Mouse (Mus musculus): ENCODE data around the gene Prrx2. TPM values are rescaled to one million over a fixed set of nuclear protein-coding genes. Genes with fewer than 3 reads are reported as not detected.

Gene Prrx2
- total RNA-seq, 2 experiments from 2014 or later: 0.46 to 2.2 TPM

DNA sequence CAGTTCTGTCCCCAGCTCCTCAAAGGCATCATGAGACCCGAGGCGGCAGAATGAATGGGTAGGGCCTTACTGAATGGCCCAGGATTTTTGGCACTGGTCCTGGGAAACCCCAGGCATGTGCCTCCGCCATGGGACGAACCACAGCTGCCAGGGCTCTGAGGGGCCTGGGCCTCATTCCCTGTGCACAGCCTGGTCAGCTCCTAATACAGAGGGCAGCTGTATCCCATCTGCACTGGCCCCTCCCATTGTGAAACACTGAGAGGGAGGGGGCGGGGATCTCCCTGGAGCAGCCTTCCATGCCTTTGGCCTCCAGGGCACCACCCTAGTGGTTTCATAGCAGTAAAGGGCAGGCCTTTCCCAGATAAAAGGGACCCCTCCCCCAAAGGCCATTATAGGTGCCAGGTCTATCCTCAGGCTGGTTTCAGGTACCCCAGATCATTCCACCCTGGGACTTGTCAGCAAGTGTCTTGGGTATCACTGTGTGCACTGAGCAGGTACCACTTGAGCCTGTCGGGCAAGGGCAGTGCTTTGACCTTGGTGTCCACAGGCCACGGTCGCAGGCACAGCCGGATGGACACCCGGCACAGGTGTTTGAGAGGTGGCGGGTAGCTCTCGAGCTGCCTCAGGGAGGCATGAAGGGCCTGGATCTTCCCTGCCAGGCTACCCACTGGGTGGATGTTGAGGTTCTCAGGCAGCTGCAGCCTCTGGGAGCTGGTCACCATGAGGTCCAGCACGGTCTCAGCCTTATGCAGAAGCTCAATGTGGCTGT is 11.2 kb upstream of the Prrx2 start:
- DNase-seq: peak; percentile 34 to 53

- DNase-seq: peak; percentile 71
Measured at GRCm38 (mm10) chr2:30826825-30827748, 7.7 kb upstream of the Prrx2 start.

DNA sequence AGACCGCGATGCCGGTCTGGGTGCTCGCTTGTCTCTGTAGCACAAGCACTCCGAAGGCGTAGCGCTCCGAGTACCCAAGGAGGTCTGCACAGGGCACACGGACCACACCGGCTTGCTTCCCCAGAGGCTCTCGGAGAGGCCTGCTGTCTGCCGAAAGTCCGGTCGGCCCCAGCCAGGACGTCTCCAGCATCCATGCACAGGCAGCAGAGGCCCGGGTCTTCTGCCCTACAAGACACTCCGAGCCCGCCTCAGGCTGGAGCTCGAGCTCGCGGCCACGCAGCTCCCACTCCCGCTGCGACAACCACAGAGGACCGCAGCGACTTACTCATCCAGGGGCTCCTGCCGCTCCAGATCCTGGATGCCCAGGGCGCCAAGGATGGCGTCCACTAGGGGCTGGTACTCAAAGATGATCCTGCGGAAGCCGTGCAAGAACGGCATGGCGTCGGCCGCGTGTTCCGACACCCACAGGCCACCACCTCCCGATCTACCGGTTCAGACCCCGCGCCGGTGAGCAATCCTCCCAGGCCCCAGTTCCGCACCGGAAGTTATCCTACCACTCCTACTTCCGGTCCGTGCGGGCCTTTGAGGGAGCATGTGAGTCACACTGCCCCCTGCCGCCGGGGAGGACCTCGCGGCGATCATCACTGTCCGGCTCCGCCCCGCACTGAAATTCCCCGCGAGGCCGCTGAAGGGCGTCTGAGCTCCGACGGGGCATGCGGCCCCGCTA is 6.9 kb upstream of the Prrx2 start:
- peak; percentile 96 to 97 for DNase-seq

DNA sequence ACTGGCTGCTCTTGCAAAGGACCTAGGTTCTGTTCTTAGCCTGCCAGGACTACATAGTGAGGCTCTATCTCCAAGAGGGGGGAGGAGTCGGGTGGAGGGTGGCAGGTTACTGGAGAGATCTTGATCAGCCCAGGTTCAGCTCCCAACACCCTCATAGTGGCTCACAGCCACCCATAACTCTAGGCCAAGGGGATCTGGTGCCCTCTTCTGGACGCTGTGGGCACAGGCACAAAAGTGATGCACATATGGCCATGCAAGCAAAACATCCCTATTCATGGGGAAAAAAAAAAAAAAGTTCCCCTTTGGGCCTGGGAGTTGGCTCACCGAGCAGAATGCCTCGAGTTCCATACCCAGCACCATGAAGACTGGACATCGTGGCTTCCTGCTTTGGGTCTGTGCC is 5.5 kb upstream of the Prrx2 start:
- DNase-seq: peak; percentile 34 to 56

GRCm38 (mm10) chr2:30830283-30830795 is 4.4 kb upstream of the Prrx2 start, which contains the start of gene Asb6:
Asb6 (minus strand) TSS chr2:30830333.
- no peak for DNase-seq

DNA sequence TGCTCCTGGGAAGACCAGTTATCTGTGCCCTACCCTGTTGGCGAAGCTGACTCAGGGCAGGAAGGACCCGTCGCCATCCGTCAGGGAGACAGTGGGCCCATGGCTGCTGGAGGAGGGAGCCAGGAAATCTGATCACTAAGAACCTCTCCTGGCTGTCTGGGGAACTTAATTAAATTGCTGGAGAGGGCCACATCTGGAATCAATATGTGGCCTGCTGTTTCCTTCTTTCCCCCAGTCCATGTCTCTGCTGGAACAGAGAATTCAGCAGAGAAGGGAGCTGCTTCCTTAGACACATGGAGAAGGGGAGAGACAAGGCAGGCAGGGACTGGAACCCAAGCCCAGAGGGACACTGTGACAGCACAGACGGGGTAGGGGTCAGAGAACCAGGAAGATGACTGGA is 1.1 kb upstream of the Prrx2 start:
- no peak for DNase-seq

DNA sequence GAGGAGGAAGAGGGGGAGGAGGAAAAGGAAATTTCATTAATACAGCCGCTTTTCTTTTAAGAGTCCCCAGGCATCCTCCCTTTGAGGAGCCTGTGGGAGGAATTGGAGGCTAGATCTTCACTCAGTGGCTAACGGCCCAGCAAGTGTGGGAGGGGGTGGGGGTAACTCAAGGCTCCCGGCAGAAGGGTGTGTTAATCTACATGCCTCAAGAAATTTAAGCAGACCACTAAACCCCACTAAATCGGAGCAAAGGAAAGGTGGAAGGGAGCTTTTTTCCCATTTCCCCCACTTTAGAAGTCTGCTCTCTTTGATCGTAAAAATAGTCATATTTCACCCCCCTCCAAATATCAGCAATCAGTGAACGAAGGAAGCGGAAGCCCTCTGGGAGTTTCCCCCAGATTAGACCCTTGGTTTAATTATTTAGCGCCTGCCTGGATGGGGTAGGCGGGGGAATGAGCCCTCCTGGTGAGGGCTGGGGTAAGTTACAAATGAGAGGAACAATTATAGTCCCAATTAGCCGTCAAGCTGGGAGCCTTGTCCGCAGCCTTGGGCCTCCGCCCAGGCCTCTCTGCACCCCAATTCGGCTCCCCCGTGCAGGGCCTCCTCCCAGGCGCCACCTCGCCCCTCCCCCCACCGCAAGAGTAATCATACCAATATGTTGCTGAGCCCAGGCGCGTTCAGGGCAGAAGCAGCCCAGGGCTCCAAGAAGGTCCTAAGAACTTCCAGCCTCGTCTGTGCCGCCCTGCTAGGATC is 1.6 kb downstream of the Prrx2 start:
- no peak for DNase-seq

- DNase-seq: no peak
Measured at GRCm38 (mm10) chr2:30842615-30843014, 7.8 kb downstream of the Prrx2 start.

- peak; percentile 31 to 46 for DNase-seq
Measured at GRCm38 (mm10) chr2:30845152-30846070, 10.6 kb downstream of the Prrx2 start.

DNA sequence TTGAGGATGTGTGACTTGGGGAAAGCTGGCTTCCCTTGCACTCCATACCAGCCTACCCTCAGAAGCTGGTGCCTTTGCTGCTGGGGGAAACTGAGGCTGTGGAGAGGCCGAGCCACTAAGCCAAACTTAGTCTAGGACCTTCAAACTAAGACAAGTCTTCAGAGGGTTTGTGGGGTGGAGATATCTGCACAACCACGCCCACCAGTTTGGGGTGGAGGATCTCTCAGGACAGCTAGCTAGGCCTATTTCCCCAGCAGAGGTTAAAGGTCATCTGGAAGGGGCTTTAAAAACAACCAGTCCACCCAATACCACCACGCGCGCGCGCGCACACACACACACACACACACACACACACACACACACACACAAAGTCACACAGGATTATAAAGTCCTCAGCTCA is 11.5 kb downstream of the Prrx2 start:
- DNase-seq: no peak

DNA sequence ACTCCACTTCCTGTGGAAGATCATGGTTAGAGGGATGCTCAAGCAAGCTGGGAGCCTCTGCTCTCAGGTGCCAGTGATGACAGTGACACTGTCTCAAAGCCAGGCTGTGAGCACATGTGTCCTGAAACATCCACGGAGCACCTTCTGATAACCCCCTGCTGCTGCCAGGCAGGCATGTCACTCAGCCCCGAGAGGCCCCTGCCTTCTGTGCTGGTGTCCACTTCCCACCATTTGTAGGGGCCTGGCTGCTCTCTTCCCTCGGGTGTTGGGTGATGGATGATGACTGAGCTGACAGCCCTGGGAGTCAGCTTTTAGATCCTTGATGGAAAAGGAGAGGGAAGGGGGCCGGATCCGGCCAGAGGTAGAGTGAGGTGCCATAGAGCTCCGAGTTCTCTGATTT is 12.0 kb downstream of the Prrx2 start:
- no peak for DNase-seq

DNA sequence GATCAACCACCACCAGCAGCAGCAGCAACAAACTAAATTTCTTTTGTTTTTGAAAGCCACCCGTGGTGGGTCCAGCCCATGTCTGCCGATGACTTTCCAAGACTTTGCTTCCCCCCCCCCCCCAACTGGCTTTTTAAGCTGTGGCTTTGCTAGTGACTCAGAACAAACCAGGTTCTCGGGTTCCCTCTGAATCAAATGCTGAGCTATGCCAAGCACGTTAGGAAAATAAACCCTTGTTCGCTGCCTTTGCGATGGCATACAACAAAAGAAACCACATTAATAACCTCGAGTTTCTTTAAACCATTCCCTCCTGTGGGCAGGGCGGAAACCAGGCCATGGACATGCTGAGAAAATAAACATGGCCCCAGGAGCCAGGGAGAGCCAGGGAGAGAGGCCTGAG is 13.4 kb downstream of the Prrx2 start:
- no peak for DNase-seq

- no peak for DNase-seq
Measured at GRCm38 (mm10) chr2:30850581-30850980, 15.8 kb downstream of the Prrx2 start.

GRCm38 (mm10) chr2:30852771-30853313 is 18.1 kb downstream of the Prrx2 start:
- DNase-seq: no peak

- no peak for DNase-seq
Measured at GRCm38 (mm10) chr2:30857076-30857475, 22.3 kb downstream of the Prrx2 start.

DNA sequence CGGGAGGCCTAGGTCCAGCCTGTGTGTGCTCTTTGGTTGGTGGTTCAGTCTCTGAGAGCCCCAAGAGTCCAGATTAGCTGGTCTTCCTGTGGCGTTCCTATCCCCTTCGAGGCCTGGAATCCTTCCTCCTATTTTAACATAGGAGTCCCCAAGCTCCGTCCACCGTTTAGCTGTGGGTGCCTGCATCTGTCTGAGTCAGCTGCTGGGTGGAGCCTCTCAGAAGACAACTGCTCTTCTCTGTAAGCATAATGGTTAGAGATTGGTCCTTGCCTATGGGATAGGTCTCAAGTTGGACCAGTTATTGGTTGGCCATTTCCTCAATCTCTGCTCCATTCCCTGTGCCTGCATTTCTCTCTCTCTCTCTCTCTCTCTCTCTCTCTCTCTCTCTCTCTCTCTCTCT is 25.0 kb downstream of the Prrx2 start:
- DNase-seq: no peak

- DNase-seq: no peak
Measured at GRCm38 (mm10) chr2:30862081-30862480, 27.3 kb downstream of the Prrx2 start.

DNA sequence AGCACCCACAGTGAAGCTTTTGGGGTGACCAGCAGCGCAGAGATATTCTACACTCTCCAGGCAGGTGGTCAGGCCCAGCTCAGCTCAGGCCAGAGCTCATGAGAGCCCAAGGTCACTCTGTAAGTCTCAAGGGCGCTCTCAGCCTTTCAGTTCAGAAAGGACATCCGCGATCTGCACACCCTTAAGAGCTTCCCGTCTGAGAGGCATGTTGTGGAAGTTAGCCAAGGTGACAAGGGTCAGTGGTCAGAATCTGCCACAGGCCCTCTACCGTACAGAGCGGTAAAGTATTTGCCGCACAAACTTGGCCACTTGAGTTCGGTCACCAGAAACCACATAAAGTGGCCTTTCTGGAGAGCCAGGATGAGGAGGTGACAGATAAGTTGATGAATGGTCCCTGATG is 28.8 kb downstream of the Prrx2 start:
- DNase-seq: peak; percentile 25 to 54

- peak; percentile 7 to 17 for DNase-seq
Measured at GRCm38 (mm10) chr2:30864968-30865381, 30.2 kb downstream of the Prrx2 start.

DNA sequence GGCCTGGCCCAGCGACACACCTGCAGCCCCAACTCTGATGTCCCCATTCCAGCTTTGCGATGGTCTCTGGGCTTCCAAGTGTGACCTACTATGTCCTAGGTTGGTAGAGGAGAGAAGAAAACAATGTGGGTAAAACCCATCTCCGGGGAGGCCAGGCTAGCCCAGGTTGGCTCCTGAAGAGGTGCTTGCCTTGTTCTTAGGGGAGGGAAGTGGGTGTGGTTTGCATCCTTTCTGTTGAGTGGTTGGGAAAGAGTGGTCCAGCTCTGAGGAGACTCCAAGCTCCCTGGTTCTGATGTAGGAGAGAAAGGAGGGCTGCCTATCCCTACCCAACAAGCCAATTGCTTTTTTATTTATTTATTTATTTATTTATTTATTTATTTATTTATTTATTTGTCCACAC is 30.7 kb downstream of the Prrx2 start:
- no peak for DNase-seq
